Mouse (Mus musculus) brain, adult 2 months (tissue): ENCODE results near the gene Ppp1r12a.

ENCODE experiments used
- DNase-seq: peaks from one replicate; pipeline ENCODE4 v3.0.0; 2011; ENCODE audit warnings: low read depth, low spot score

Gene Ppp1r12a

DNA sequence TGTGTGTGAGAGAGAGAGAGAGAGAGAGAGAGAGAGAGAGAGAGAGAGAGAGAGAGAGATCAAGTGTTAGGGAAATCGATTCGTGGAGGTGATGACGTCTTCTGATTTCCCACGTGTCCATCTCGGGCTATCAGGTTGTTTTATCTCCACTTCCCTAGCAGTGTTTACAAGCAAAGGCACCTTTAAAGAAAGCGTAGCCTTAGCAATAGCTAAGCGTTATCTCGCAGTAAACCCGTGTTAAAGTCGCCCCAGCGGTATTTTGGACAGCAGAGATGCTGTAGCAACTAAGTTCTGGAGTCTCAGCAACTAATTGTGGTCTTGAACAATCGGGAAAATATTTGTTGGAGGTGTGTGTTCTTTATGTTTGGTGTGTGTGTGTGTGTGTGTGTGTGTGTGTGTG is 171.6 kb downstream of the Ppp1r12a start:
- DNase-seq, result no peak
